Mouse (Mus musculus) MEL (cell line): Measurements from ENCODE around the gene Ndufs2. TPM values are rescaled to one million over a fixed set of nuclear protein-coding genes. Genes with fewer than 3 reads are reported as not detected.

Source experiments
- DNase-seq: peaks from one replicate; pipeline ENCODE4 v3.0.0; 2011; ENCODE audit warnings: low read depth, low spot score
- H3K27ac ChIP-seq: 2 replicates; pipeline ENCODE4 v1.5.1; 2012; ENCODE audit warnings: low read depth, mild to moderate bottlenecking, control low read depth, low read length, moderate library complexity; ENCODE audit not compliant: control insufficient read depth
- H3K27me3 ChIP-seq, 2 experiments: fragments of 150-350 bp in 1 of 2; sonication (generic) in 1 of 2; 2 replicates each; pipeline ENCODE4 v1.6.1; 2012; ENCODE audit warnings: low read length in 2 of 2, mild to moderate bottlenecking in 2 of 2, improper control_type of control experiment in 1 of 2, moderate library complexity in 1 of 2; ENCODE audit not compliant: insufficient read depth in 2 of 2, control insufficient read depth in 1 of 2
- H3K36me3 ChIP-seq, 2 experiments: 2 replicates each; pipeline ENCODE4 v1.6.1; 2012 to 2014; ENCODE audit warnings: low read length in 2 of 2, improper control_type of control experiment in 1 of 2, inconsistent platforms in 1 of 2, mild to moderate bottlenecking in 1 of 2; ENCODE audit not compliant: insufficient read depth in 2 of 2, control insufficient read depth in 1 of 2
- H3K4me1 ChIP-seq, 2 experiments: fragments of 150-350 bp in 1 of 2; sonication (generic) in 1 of 2; 2 replicates each; pipeline ENCODE4 v1.6.1; 2012; ENCODE audit warnings: low read length in 2 of 2, improper control_type of control experiment in 1 of 2, mild to moderate bottlenecking in 1 of 2; ENCODE audit not compliant: insufficient read depth in 2 of 2, control insufficient read depth in 1 of 2
- H3K4me3 ChIP-seq, 2 experiments: fragments of 150-350 bp in 1 of 2; sonication (generic) in 1 of 2; 2 replicates each; pipeline ENCODE4 v1.5.1; 2012; ENCODE audit warnings: low read depth in 2 of 2, low read length in 2 of 2, mild to moderate bottlenecking in 2 of 2, moderate library complexity in 2 of 2, control low read depth in 1 of 2, improper control_type of control experiment in 1 of 2; ENCODE audit not compliant: control insufficient read depth in 1 of 2, insufficient read depth in 1 of 2
- H3K79me2 ChIP-seq: 2 replicates; pipeline ENCODE4 v1.6.1; 2012; ENCODE audit warnings: mild to moderate bottlenecking, low read length, moderate library complexity; ENCODE audit not compliant: control insufficient read depth, poor library complexity, insufficient read depth
- H3K9ac ChIP-seq: 2 replicates; pipeline ENCODE4 v1.6.1; 2012; ENCODE audit warnings: low read depth, mild to moderate bottlenecking, control low read depth, low read length, moderate library complexity; ENCODE audit not compliant: control insufficient read depth, poor library complexity, severe bottlenecking
- H3K9me3 ChIP-seq: fragments of 150-350 bp; sonication (generic); replicated peaks from 2 replicates; pipeline ENCODE4 v1.6.1; 2012; ENCODE audit warnings: mild to moderate bottlenecking, low read length, improper control_type of control experiment, moderate library complexity; ENCODE audit not compliant: insufficient read depth
- BHLHE40 ChIP-seq: IDR thresholded peaks from 2 replicates; pipeline ENCODE4 v1.6.1; 2012; ENCODE audit warnings: low read depth, mild to moderate bottlenecking, inconsistent platforms, low read length, improper control_type of control experiment, borderline replicate concordance
- EP300 ChIP-seq, 2 experiments: IDR thresholded peaks; 2 replicates each; pipeline ENCODE4 v1.6.1; 2011; ENCODE audit warnings: improper control_type of control experiment in 2 of 2, low read length in 2 of 2, low read depth in 1 of 2, mild to moderate bottlenecking in 1 of 2
- ETS1 ChIP-seq: IDR thresholded peaks from 2 replicates; pipeline ENCODE4 v1.6.1; 2012; ENCODE audit warnings: low read depth, mild to moderate bottlenecking, inconsistent platforms, low read length, improper control_type of control experiment, moderate library complexity
- GABPA ChIP-seq: IDR thresholded peaks from 2 replicates; pipeline ENCODE4 v1.6.1; 2012; ENCODE audit warnings: low read depth, mild to moderate bottlenecking, inconsistent platforms, low read length, improper control_type of control experiment, moderate library complexity
- GATA1 ChIP-seq: IDR thresholded peaks from 2 replicates; pipeline ENCODE4 v1.6.1; 2011; ENCODE audit warnings: low read depth, low read length, improper control_type of control experiment
- JUND ChIP-seq: IDR thresholded peaks from 2 replicates; pipeline ENCODE4 v1.6.1; 2011; ENCODE audit warnings: low read depth, mild to moderate bottlenecking, improper control_type of control experiment, low read length
- KAT2A ChIP-seq: conservative IDR thresholded peaks from 2 replicates; pipeline ENCODE4 v1.6.1; 2012; ENCODE audit warnings: low read depth, low read length, improper control_type of control experiment, inconsistent platforms
- POLR2AphosphoS2 ChIP-seq: IDR thresholded peaks from 2 replicates; pipeline ENCODE4 v1.6.1; 2011; ENCODE audit warnings: low read length, improper control_type of control experiment
- RAD21 ChIP-seq: IDR thresholded peaks from 2 replicates; pipeline ENCODE4 v1.6.1; 2011; ENCODE audit warnings: mild to moderate bottlenecking, low read depth, low read length, improper control_type of control experiment
- SIN3A ChIP-seq: IDR thresholded peaks from 2 replicates; pipeline ENCODE4 v1.6.1; 2012; ENCODE audit warnings: low read length, improper control_type of control experiment, inconsistent platforms
- TBP ChIP-seq: IDR thresholded peaks from 2 replicates; pipeline ENCODE4 v1.8.0; 2011; ENCODE audit warnings: low read depth, low read length, improper control_type of control experiment
- TCF12 ChIP-seq: IDR thresholded peaks from 2 replicates; pipeline ENCODE4 v1.6.1; 2014; ENCODE audit warnings: low read depth, mild to moderate bottlenecking, inconsistent platforms, low read length, improper control_type of control experiment, moderate library complexity
- ZKSCAN1 ChIP-seq: IDR thresholded peaks from 2 replicates; pipeline ENCODE4 v1.6.1; 2012; ENCODE audit warnings: low read depth, mild to moderate bottlenecking, inconsistent platforms, low read length, improper control_type of control experiment, moderate library complexity
- ZMIZ1 ChIP-seq: IDR thresholded peaks from 2 replicates; pipeline ENCODE4 v1.6.1; 2012; ENCODE audit warnings: low read depth, mild to moderate bottlenecking, inconsistent platforms, low read length, improper control_type of control experiment, moderate library complexity
- ZNF384 ChIP-seq: IDR thresholded peaks from 2 replicates; pipeline ENCODE4 v1.6.1; 2012; ENCODE audit warnings: low read depth, mild to moderate bottlenecking, inconsistent platforms, low read length, improper control_type of control experiment
- polyA plus RNA-seq, 2 experiments: library from polyadenylated mRNA; stranded (reverse) in 1 of 2; unstranded in 1 of 2; fragments of >175 nt in 1 of 2; fragments of >200 nt in 1 of 2; gene quantifications; 2 replicates each; pipeline versions ENCODE4 v1.2.1 to v1.2.4; 2012; ENCODE audit warnings: low replicate concordance in 2 of 2, low read depth in 1 of 2; ENCODE audit not compliant: insufficient read length in 2 of 2, insufficient read depth in 1 of 2, missing spikeins in 1 of 2
- total RNA-seq: library from RNA; depleted of rRNA; stranded (reverse); fragments of 300-350 nt; gene quantifications from 2 replicates; pipeline ENCODE4 v1.2.3, GENCODE M21; 2012

The Ndufs2 gene
- total and polyA plus RNA-seq, 3 experiments = 169 to 415 (median 292) TPM

- Histone ChIP-seq H3K4me3 (no peak overlapping the region), H3K9me3 (no peaks in the 10 kb centered on the region), H3K36me3 (peaks cover 0 to 11% of the 10 kb centered on the region in 2 experiments; a peak in 2 of 4 replicates), H3K79me2 (no peaks in the 10 kb centered on the region), H3K27ac (no peak overlapping the region), H3K9ac (no peak overlapping the region), H3K4me1 (peaks cover 6 to 16% of the 10 kb centered on the region in 2 experiments; a peak in 3 of 4 replicates), H3K27me3 (no peaks in the 10 kb centered on the region)
- TF ChIP-seq JUND (no peak), ETS1 (no peak), RAD21 (no peak), ZNF384 (no peak), BHLHE40 (no peak), TBP (no peak)
- no peak for DNase-seq
These were observed 47.5 kb downstream of the Ndufs2 start for GRCm38 (mm10) chr1:171203471-171204248.

- Histone ChIP-seq H3K79me2 (no peaks in the 10 kb centered on the region), H3K4me3 (no peak overlapping the region), H3K9me3 (no peaks in the 10 kb centered on the region), H3K4me1 (peaks cover 3 to 8% of the 10 kb centered on the region in 2 experiments; a peak in 2 of 4 replicates), H3K36me3 (peaks cover 0 to 8% of the 10 kb centered on the region in 2 experiments; a peak in 2 of 4 replicates), H3K27ac (no peak overlapping the region), H3K27me3 (no peaks in the 10 kb centered on the region), H3K9ac (no peak overlapping the region)
- DNase-seq = no peak
- TF ChIP-seq RAD21 = no peak
- no peak for TF ChIP-seq POLR2AphosphoS2
- no peak for TF ChIP-seq SIN3A
- TF ChIP-seq ZKSCAN1 = no peak
- no peak for TF ChIP-seq TCF12
- TF ChIP-seq GABPA = no peak
- TF ChIP-seq EP300 (IDR thresholded peaks at IDR 0.05; ENCODE audit: low read depth in 1 of 2, low read length in 2 of 2) = no peak
These were observed 50.4 kb downstream of the Ndufs2 start for GRCm38 (mm10) chr1:171200769-171201168.

- TF ChIP-seq ZMIZ1 (no peak), GATA1 (no peak), RAD21 (no peak), GABPA (no peak), KAT2A (no peak)
- no peak for DNase-seq
- Histone ChIP-seq H3K9ac (no peak overlapping the region), H3K27ac (no peak overlapping the region), H3K9me3 (no peaks in the 10 kb centered on the region), H3K4me1 (no peaks in the 10 kb centered on the region; a peak in 1 of 4 replicates), H3K79me2 (no peaks in the 10 kb centered on the region), H3K36me3 (no peaks in the 10 kb centered on the region), H3K4me3 (no peak overlapping the region), H3K27me3 (no peaks in the 10 kb centered on the region)
These were observed 51.7 kb downstream of the Ndufs2 start for GRCm38 (mm10) chr1:171199532-171199931.
